Mouse (Mus musculus): ENCODE data around the gene Ceacam12.
"Not testable (repeated sequence)": the region's sequence is repeated elsewhere in the genome, so short reads cannot be mapped to it uniquely, and the experiment has no call there.

- TF ChIP-seq CTCF, EP300 (IDR thresholded peaks at IDR 0.05): not testable (repeated sequence)
Measured at GRCm38 (mm10) chr7:18073821-18074220, 8.1 kb downstream of the Ceacam12 start.

All from lung, postnatal 0 days (tissue).